Mouse (Mus musculus): Measurements from ENCODE around the gene Oard1.

GRCm38 (mm10) chr17:48424237-48424636, 14.4 kb downstream of the Oard1 start:
- TF ChIP-seq POLR2A (IDR thresholded peaks at IDR 0.05; ENCODE audit: low read depth, low read length), result no peak
- no peak for TF ChIP-seq CTCF (IDR thresholded peaks at IDR 0.05; ENCODE audit: extremely low read depth, insufficient read length, insufficient replicate concordance, low read depth, low read length)

All from small intestine, adult 2 months (tissue).